Mouse (Mus musculus): Measurements from ENCODE around the gene Fam131c.

The Fam131c gene

DNA sequence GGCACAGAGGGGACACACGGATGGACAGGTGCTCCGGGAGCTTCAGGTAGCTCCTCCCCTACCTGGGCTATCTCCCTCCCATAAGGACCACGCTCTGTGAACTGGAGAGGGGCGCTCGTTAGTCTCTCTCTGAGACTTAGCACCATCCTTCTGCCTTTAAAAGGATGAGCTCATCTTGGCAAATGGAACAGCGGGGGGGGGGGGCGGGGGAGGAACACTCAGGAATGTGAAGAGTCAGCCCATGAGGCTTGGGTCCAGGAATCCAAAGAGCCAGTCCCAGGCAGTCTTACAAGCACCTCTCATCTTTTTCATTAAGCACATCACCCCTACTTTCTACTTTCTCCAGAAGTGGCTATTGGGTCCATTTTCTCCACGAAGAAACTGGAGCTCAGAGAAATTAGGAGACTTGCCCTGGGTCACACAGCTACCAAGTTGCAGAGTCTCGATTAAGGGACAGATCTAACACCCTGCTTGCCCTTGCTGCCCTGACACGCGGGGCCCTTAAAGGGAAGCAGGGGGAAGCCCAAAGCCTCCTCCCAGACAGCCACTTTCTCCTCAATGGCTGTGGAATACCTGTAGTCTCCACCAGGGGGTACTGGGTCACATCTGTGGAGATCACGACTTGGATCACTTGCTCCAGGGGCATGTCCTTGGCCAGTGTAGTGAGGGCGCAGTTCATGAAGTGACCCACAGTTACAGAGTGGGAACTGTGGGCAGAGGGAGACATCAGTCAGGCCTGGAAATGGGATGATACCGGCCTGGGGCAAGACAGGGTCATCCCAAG lies 38.7 kb downstream of the Fam131c start:
- DNase-seq (ENCODE audit: extremely low read depth, low read depth), result peak; percentile 24

DNA sequence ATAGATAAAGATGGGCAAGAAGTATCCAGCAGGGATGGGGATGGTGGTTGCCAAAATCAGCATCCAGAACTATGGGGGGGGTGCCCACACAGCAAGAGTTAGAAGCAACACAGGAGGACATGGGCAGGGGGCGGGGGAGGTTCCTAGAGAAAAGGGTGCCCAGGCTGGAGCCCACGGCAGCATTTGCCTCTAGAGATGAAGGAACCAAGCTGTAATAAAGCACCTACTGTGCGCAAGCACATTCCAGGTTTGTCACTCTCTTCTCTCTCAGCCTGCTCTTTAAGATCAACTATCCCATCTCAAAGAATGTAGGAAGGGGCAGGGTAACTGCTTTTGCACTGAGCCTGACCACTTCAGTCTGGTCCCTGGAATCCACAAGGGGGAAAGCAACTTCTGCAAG lies 40.6 kb downstream of the Fam131c start:
- no peak for DNase-seq (ENCODE audit: extremely low read depth, low read depth)

DNA sequence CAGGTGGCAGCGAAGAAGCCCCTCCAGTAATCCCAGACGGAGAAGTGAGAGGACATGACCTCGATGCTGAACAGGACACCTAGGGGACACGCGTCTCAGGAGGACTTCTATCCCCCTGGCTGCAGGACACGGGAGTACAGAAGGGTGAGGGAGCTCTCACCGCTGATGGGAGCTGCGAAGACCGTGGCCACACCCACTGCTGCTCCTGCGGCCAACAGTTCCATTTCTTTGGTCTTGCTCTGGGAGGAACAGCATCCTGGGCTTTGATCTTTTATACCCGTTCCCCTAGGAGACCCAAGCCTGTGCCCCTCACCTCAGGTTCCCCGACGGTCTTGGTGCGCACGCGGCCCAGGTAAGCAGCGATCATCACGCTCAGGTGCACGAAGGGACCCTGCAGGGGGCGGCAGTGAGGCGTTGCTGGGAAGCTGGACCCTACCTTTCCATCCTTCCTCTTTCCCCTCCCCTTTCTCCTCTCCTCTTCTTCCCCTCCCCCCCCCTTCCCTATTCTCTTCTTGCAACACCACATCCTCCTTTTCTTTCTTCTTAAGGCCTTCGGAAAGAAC lies 43.5 kb downstream of the Fam131c start:
- no peak for DNase-seq (ENCODE audit: extremely low read depth, low read depth)

DNA sequence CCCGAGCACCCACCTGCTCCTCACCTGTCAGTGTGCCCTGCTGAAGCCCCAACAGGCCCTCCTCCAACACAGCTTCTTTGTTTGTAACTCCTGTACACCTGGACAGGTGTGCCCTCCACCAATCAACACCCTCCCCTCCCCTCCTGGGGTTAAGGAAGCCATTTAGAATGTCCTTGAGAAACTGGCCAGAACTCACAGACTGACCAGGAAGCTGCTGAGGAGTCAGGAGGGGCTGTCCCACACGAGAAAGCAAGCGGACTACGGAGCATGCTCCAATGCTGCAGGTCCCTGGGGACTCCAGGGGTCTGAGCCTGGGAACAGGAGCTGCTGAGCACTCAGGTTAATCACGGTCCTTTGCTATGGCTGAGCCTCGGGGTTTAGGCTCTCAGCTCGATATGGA lies 47.9 kb downstream of the Fam131c start, which contains the start of gene Clcnkb:
Gene Clcnkb (minus strand): TSS at position 91 of the 400 bp plus-strand sequence.
- DNase-seq (ENCODE audit: extremely low read depth, low read depth), result no peak

DNA sequence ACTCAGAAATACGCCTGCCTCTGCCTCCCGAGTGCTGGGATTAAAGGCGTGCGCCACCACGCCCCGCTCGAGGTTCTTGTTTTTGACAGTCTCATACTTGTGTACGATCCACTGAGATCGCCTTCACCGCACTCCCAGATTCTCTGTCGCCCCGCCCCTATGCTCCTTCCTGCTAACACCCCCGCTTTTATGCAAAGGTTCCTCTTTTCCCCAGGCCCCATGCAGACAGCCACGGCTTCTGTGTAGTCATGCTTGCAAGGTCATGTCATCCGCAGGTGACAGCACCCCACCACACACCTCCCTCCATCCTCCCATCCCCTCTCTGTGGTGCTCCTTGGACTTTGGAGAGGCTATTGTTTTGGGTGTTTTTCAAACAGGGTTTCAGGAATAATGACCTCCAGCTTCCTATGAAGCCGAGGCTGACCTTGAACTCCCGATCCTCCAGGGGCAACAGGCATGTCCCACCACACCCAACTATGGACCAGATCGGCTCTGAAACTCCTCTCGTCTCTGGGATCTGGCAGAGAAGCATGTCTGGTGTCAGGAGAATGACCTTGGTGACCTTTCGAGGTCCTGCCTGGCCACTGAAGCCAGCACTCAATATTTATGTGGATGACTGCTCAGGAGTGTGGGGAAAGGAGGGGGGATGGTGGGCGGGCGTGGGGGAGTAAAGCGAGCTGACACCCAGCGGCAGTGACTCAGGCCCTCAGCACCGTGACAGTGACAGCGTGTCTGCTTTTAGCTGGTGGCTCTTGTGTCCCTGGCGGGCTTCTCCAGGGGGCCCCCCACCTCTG lies 51.6 kb downstream of the Fam131c start:
- DNase-seq (ENCODE audit: extremely low read depth, low read depth), result no peak

DNA sequence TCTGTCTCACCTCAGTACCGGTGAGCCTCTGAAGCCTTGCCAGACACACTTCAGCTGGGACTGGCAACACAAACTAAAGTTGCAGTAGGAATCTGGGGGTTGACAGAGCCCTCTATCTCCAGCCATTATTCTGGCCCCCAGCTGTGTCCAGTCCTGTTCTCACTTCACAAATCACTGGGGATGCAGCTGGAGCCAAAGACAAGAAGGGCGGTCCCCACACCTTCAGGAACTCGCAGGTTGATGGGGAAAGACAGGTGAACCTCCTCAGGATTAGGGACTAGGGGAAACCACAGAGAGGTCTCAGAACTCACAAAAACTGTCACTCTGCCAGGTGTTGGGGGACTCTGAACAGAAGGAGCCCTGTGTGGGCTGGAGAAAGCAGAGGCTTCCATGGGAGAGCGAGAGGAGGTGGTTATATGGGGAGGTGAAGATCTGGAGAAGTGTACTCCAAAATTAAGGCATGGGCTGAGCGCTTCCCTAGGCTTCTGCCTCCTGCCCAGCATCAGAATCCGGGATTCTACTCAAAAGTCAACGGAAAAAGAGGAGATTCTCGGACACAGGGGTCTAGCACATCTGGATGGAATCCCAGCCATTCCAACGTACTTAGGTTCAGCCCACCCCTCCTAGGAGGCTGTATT lies 52.3 kb downstream of the Fam131c start, which contains the start of gene Hspb7:
Gene Hspb7 (plus strand): TSS at position 588 of the 638 bp plus-strand sequence.
- DNase-seq (ENCODE audit: extremely low read depth, low read depth), result no peak

DNA sequence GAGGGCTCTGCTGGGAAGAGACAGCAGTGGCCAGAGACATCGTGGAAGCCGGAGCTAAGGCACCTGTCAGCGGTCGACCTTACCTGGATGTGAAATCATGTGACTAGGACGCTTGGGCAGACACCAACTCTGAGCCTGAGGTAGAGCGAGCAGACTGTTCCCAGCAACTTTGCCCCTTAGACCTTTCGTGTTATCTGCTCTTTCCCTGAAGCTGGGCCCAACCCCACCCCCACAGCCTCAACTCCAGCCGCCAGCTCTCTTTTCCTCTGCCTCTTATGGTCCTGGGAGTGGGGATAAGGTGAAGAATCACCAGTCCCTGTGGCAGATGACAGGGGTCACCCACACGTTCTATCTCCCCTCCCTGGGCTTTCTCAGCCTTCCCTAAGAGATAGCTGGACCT lies 52.9 kb downstream of the Fam131c start:
- no peak for DNase-seq (ENCODE audit: extremely low read depth, low read depth)

DNA sequence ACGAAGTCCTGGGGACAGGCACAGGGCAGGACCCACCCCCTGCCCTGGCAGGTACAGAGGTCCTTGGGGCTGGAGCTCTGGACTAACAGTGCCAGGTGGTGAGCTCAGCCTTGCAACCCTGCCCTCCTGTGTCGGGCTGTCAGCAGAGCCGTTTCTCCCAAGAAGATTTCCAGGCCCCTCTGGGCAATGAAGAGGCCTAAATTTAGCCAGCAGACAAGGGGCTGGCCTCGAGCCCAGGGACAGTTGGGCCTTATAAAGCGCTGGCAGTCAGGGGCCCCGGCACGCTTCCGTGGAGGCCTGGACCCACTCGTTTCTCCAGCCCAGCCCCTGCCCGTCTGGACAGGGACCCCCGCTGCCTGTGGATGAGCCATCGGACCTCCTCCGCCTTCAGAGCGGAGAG lies 53.4 kb downstream of the Fam131c start:
- no peak for DNase-seq (ENCODE audit: extremely low read depth, low read depth)

DNA sequence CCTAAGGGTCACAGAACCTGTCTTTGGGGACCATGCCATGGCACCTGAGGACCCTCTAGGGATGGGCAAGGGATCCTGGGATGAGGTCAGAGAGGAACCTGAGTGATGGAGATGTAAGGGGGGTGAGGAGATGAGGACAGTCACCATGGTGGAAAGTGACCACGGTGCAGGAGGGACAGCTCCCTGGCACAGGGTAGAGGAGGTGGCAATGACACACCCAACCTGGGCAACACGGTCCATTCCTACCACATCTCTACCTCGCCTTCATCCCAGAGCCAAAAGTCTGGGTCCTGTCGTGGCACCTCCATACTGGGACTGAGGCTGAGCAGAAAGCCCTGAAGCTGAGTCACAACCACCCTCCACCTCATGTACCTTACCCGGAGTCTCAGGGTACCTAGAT lies 54.8 kb downstream of the Fam131c start:
- DNase-seq (ENCODE audit: extremely low read depth, low read depth), result no peak

DNA sequence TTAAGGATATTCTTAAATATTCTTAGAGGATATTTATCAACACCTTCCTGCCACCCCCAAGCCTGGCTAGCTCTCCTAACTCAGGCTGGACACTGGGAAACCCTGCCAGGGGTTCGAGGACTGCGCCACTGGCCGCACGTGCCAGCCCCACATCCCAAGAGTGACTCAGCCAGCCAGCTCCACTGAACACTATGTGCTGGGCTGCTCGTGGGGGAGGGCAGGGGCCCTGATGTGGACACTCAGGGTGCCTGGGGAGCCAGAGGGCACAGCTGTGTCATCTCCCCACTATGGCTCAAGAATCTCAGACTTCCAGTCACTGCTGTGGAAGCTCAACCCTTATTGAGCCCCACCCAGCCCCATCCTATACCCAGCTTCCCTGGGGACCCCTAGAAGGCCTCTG lies 55.3 kb downstream of the Fam131c start:
- no peak for DNase-seq (ENCODE audit: extremely low read depth, low read depth)

DNA sequence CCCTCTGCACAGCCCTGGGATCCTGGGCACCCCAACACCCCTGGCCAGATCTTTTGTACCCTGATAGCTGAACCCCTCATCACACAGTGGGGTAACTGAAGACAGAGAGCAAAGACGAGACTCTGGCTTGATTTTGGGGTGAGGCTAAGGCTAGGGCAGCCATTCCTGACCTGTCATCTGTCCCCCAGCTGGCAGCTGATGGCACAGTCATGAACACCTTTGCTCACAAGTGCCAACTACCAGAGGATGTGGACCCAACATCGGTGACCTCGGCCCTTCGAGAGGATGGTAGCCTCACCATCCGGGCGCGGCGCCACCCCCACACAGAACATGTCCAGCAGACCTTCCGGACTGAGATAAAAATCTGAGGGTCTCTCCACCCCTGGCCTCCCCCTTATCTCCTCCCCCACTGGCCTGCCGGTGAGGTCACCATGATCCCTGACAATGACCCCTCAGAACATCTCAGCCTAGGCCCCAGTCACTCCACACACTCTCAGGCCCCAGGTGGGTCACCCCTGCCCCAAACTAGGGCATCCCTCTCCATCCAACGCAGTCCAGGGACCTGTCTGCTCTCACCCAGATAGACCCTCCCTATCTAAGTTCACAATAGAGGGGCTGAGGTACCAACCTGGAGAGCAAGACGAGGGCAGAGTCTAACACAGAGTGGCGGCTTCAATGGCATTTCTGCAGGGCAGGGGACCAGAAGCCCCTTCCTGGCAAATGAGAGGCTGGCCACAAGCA lies 55.8 kb downstream of the Fam131c start:
- DNase-seq (ENCODE audit: extremely low read depth, low read depth), result no peak

DNA sequence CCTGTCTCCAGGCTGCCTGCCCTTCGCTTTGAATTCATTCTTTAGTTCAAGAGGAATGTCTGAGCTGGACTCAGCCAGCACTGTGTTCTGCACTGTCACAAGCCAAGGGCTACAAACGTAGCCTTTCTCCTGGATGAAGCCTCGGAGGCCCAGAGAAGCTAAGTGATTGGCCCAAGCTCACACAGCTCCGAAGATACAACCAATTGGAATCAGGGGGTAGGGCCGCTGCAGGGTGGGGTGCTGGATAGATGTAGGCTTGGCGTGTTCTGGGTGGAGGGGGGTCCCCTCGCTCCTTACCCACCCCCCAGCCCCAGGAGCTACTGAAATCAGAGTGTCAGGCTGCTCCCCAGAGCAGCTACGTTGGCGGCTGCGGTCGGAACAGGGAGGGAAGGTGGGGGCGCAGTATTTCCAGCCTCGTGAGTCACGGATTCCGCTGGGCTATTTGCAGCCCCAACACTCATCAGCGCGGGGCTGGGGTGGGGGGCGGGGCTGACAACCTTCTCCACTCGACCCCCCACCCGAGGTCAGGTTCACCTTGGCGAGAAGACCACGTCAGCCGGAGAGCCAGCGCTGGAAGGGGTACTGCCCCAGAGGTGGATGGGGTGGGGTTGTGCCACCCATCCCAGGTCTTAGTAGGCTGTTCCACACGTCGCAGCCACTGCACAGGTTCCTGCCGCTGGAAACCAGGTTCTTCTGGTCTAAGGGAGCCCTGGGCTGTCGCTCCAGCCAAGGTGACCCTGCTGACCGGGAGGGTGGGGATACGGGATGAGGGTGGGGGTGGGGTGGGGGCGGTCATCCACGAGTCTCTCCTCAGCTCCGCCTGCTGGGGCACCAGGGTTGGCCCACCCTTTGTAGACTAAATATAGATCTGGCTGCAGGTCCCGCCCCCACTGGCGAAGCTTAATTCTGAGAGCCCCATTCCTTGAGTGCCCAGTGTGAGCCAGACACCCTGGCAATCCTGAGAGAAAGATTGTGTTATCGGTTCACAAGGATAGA lies 57.8 kb downstream of the Fam131c start:
- DNase-seq (ENCODE audit: extremely low read depth, low read depth), result no peak

DNA sequence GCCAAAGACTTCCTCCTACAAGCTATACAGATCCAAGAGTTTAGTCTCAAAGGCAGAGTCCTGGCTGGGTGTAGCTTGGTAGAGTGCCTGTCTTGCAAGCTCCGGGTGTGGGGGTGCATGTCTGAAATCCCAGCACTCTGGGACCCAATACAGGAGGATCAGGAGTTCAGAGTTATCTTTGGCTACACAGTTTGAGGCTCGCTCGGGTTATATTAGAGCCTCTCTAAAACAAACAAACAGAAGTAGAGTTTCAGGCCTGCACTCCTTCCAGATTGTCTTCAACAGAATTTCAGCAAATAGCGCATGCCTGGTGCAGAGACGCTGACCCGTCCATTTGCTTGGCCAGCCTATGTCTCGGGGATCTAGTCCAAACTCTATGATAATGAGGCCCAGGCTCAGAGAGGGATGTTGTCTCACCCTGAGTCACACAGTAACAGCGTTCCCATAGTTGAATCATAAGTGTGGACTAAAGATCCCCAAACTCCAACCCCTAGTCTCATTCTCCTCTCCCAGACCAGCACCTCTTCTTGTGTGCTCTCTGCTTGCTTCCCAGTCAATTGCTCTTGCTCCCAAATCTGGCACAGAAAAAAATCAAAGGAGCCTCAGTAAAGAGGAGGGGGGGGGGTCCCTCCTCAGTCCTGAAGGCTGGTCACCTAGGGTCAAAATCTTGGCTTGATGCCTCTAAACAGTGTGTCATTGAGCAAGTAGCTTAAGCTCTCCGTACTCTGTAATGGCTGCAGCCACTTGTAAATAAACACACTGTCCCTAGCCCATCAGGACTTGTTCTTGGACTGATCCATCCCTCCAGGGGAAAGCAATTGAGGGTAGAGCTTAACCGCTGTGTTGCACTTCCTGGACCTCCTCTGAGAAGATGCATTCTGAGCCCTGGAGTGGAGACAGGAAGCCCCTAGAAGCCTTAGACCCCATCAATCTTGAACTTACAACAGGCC lies 59.1 kb downstream of the Fam131c start:
- DNase-seq (ENCODE audit: extremely low read depth, low read depth), result no peak

DNA sequence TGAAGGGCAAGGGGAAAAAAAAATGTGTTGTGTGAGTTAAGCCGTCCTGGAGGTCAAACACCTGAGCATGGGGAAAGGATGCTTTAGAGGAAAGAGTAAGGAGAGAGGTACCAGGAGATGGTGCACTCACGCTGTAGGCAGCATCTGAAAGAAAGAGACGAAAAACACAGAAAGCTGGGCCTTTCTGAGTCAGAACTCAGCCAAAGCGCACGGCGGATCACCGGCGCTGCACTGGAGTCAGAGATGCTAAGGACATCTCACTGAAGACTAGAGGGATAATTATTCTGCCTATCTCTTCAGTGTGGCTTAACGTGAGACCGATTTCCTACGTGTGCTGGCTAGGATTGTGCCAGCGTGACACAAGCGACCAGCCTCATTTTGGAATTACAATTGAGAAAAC lies 59.9 kb downstream of the Fam131c start:
- no peak for DNase-seq (ENCODE audit: extremely low read depth, low read depth)

DNA sequence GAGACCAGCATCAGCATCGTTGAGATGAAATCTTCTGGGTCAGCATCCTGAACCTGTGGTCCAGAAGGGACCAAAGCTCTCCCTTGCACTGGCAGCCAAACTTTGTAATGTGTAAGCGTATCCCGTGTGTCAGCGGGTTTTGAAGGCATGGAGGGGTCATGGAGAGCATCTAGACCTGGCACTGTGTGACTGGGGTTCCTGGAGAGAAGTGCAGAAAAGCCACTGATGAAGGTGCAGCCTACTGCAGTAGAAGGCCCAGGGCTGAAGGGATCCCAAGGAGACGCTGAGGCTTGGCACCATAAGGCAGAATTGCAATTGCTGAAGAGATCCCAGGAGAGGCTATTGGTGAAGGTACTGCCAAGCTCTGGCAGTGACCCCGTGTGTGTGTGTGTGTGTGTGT lies 61.4 kb downstream of the Fam131c start:
- DNase-seq (ENCODE audit: extremely low read depth, low read depth), result no peak

DNA sequence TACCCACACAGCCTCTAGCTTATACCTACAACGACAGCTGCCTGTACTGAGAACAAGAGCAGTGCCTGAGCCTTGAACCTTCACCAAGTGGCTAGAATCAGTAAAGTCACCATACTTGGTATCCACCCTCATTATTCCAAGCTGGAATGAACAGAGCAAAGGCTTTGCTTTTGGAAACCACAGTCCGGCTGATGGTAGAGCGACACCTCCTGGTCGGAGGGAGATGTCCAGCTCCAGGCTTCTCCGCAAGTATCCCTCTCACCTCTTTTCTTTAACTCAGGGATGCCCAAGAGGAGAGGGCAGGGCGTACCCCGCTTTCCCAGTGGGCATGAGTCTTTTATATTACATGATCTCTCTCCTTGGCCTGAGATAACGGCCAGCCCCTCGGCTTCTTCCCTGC lies 61.8 kb downstream of the Fam131c start:
- no peak for DNase-seq (ENCODE audit: extremely low read depth, low read depth)

DNA sequence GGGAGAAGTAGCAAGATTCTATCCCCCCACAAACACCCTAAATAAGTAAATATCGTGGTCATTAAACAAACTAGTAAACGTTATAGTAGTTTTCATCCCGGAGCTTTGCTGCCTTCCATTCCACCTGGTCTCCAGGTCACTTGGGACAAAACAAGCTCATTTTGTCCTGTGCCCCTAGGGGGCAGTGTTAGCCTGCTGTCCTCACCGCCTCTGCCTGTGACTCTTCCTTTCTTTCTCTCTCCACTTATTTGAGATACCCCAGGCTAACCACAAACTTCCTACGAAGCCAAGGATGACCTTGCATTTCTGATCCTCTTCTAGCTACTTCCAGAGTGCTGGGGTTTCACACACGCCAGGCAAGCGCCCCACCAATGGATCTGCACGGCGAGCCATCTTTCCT lies 63.0 kb downstream of the Fam131c start:
- DNase-seq (ENCODE audit: extremely low read depth, low read depth), result peak; percentile 45

DNA sequence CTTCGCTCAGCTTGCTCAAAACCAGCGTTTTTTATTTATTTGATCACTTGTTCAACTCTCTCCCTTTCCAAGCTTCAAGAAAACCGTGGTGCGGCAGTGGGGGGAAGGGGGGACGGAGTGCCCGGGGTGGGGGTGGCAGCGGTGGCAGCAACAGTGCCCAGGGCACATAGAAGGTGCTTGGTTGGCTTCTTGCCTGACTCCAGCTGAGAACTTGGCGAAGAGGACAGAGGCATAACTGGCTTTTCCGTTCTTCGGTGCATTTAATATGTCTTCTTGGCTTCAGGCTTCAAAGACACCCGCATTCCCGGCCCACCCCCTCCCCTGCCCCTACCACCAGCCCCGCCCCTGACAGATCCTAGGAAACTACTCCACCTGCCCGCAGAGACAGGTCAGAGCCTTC lies 64.6 kb downstream of the Fam131c start:
- DNase-seq (ENCODE audit: extremely low read depth, low read depth), result no peak

DNA sequence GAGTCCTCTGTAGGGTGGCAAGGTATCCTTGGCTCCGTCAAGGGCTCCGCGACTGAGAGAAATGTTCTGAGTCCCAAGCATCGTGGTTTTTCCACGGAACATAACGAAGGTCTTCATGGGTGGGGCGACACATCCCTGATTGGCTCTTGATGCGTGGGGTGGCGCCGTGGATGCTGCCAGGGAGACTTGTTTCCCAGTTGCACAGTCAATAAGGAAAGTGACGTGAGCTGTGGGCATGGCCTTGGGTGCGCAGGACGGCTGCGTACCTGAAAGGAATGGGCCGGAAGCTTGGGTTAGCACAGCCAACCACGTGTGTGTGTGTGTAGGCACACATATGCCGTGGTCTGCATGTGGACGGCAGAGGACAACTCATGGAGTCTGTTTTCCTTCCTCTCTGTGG lies 65.2 kb downstream of the Fam131c start:
- no peak for DNase-seq (ENCODE audit: extremely low read depth, low read depth)
